Mouse (Mus musculus) thymus, postnatal 4 days (tissue): ENCODE measurements around the gene Rhot2.
"Not testable (repeated sequence)": the region's sequence is repeated elsewhere in the genome, so short reads cannot be mapped to it uniquely, and the experiment has no call there.

Experiments used
- DNase-seq: peaks from one replicate; pipeline ENCODE4 v3.0.0; 2021

The Rhot2 gene

GRCm38 (mm10) chr17:25827011-25827410 is 17.6 kb downstream of the Rhot2 start:
- DNase-seq, result no peak

- no peak for DNase-seq
Observed at GRCm38 (mm10) chr17:25825984-25826570, 18.6 kb downstream of the Rhot2 start.

- DNase-seq, result no peak
Observed at GRCm38 (mm10) chr17:25825311-25825710, 19.3 kb downstream of the Rhot2 start.

GRCm38 (mm10) chr17:25824362-25825142 is 20.1 kb downstream of the Rhot2 start:
- DNase-seq, result no peak

- peak; percentile 78 for DNase-seq
Observed at GRCm38 (mm10) chr17:25823452-25823851, 21.2 kb downstream of the Rhot2 start, which contains the start of gene Wdr24. Gene Wdr24, plus strand, starts transcription at chr17:25823627.

GRCm38 (mm10) chr17:25818851-25819780 is 25.5 kb downstream of the Rhot2 start:
- no peak for DNase-seq

GRCm38 (mm10) chr17:25817662-25818061 is 27.0 kb downstream of the Rhot2 start:
- DNase-seq, result no peak

GRCm38 (mm10) chr17:25813471-25813870 is 31.2 kb downstream of the Rhot2 start:
- DNase-seq, result peak; percentile 93

- DNase-seq, result no peak
Observed at GRCm38 (mm10) chr17:25810890-25811289, 33.8 kb downstream of the Rhot2 start.

- DNase-seq, result no peak
Observed at GRCm38 (mm10) chr17:25809606-25810340, 34.9 kb downstream of the Rhot2 start.

- DNase-seq, result peak; percentile 60
Observed at GRCm38 (mm10) chr17:25808789-25809605, 35.7 kb downstream of the Rhot2 start, which contains the start of gene Fbxl16. Gene Fbxl16, plus strand, starts transcription at chr17:25809085.

GRCm38 (mm10) chr17:25808028-25808427 is 36.6 kb downstream of the Rhot2 start:
- DNase-seq, result no peak

GRCm38 (mm10) chr17:25807452-25807851 is 37.2 kb downstream of the Rhot2 start:
- DNase-seq, result not testable (repeated sequence)

- DNase-seq, result no peak
Observed at GRCm38 (mm10) chr17:25806507-25806906, 38.1 kb downstream of the Rhot2 start.

GRCm38 (mm10) chr17:25802825-25803517 is 41.7 kb downstream of the Rhot2 start:
- DNase-seq, result no peak

- DNase-seq, result peak; percentile 73
Observed at GRCm38 (mm10) chr17:25801029-25801428, 43.6 kb downstream of the Rhot2 start.

- DNase-seq, result peak; percentile 97
Observed at GRCm38 (mm10) chr17:25796951-25797369, 47.7 kb downstream of the Rhot2 start, which contains the start of gene Metrn. Gene Metrn, minus strand, starts transcription at chr17:25797136.

GRCm38 (mm10) chr17:25796211-25796771 is 48.4 kb downstream of the Rhot2 start:
- DNase-seq, result peak; percentile 59

- DNase-seq, result no peak
Observed at GRCm38 (mm10) chr17:25795609-25796092, 49.0 kb downstream of the Rhot2 start, which contains the start of gene AC134908.4. Gene AC134908.4, minus strand, starts transcription at chr17:25795659.

GRCm38 (mm10) chr17:25794998-25795397 is 49.7 kb downstream of the Rhot2 start:
- DNase-seq, result no peak
